Mouse (Mus musculus): ENCODE data around the gene Slc25a17. TPM values are rescaled to one million over a fixed set of nuclear protein-coding genes. Genes with fewer than 3 reads are reported as not detected.

Slc25a17 gene
- total RNA-seq, 2 experiments from 2014 or later, result 56.7 to 67.6 TPM

- no peak for ATAC-seq (ENCODE audit: poor library complexity, severe bottlenecking)
Measured at GRCm38 (mm10) chr15:81302151-81302808, 58.3 kb downstream of the Slc25a17 start.

GRCm38 (mm10) chr15:81301193-81302070 lies 59.2 kb downstream of the Slc25a17 start:
- peak; percentile 90 for ATAC-seq (ENCODE audit: poor library complexity, severe bottlenecking)

GRCm38 (mm10) chr15:81300520-81301069 lies 60.0 kb downstream of the Slc25a17 start:
- no peak for ATAC-seq (ENCODE audit: poor library complexity, severe bottlenecking)

- ATAC-seq (ENCODE audit: poor library complexity, severe bottlenecking), result no peak
Measured at GRCm38 (mm10) chr15:81299549-81299948, 61.1 kb downstream of the Slc25a17 start.

GRCm38 (mm10) chr15:81298213-81298612 lies 62.4 kb downstream of the Slc25a17 start:
- ATAC-seq (ENCODE audit: poor library complexity, severe bottlenecking), result no peak

- no peak for ATAC-seq (ENCODE audit: poor library complexity, severe bottlenecking)
Measured at GRCm38 (mm10) chr15:81297543-81297942, 63.1 kb downstream of the Slc25a17 start.

GRCm38 (mm10) chr15:81294897-81295296 lies 65.7 kb downstream of the Slc25a17 start:
- ATAC-seq (ENCODE audit: poor library complexity, severe bottlenecking), result no peak

- no peak for ATAC-seq (ENCODE audit: poor library complexity, severe bottlenecking)
Measured at GRCm38 (mm10) chr15:81294386-81294785, 66.2 kb downstream of the Slc25a17 start.

GRCm38 (mm10) chr15:81290747-81291146 lies 69.9 kb downstream of the Slc25a17 start:
- ATAC-seq (ENCODE audit: poor library complexity, severe bottlenecking), result no peak

GRCm38 (mm10) chr15:81290230-81290629 lies 70.4 kb downstream of the Slc25a17 start:
- ATAC-seq (ENCODE audit: poor library complexity, severe bottlenecking), result no peak

- no peak for ATAC-seq (ENCODE audit: poor library complexity, severe bottlenecking)
Measured at GRCm38 (mm10) chr15:81284121-81284734, 76.4 kb downstream of the Slc25a17 start.

- ATAC-seq (ENCODE audit: poor library complexity, severe bottlenecking), result no peak
Measured at GRCm38 (mm10) chr15:81278699-81279098, 81.9 kb downstream of the Slc25a17 start.

- no peak for ATAC-seq (ENCODE audit: poor library complexity, severe bottlenecking)
Measured at GRCm38 (mm10) chr15:81277928-81278327, 82.7 kb downstream of the Slc25a17 start.

GRCm38 (mm10) chr15:81273361-81273760 lies 87.3 kb downstream of the Slc25a17 start:
- ATAC-seq (ENCODE audit: poor library complexity, severe bottlenecking), result no peak

GRCm38 (mm10) chr15:81272305-81273053 lies 88.1 kb downstream of the Slc25a17 start:
- no peak for ATAC-seq (ENCODE audit: poor library complexity, severe bottlenecking)

Other genes starting within 250 kb of the Slc25a17 start
- 76.4 and 81.3 TPM in 2 replicates for gene Mrtfa, start 170.1 kb downstream of the Slc25a17 start, total RNA-seq (2015)
- 39.4 and 46.2 TPM in 2 replicates for gene Mrtfa, start 170.1 kb downstream of the Slc25a17 start, total RNA-seq (2017)
- gene Mchr1, start 125.3 kb downstream of the Slc25a17 start, total RNA-seq (2015), result not detected in 2 replicates
- gene Mchr1, start 125.3 kb downstream of the Slc25a17 start, total RNA-seq (2017), result not detected in 2 replicates
- gene St13, start 39.3 kb upstream of the Slc25a17 start, total RNA-seq (2015), result 47.5 and 60.1 TPM in 2 replicates
- gene St13, start 39.3 kb upstream of the Slc25a17 start, total RNA-seq (2017), result 162 and 222 TPM in 2 replicates
- gene Xpnpep3, start 39.3 kb upstream of the Slc25a17 start, total RNA-seq (2015), result 3.3 and 6.8 TPM in 2 replicates
- 9.1 and 15.7 TPM in 2 replicates for gene Xpnpep3, start 39.3 kb upstream of the Slc25a17 start, total RNA-seq (2017)
- gene Dnajb7, start 47.5 kb upstream of the Slc25a17 start, total RNA-seq (2015), result not detected in 2 replicates
- 0.18 TPM in 1 of 2 replicates, not detected in the other for gene Dnajb7, start 47.5 kb upstream of the Slc25a17 start, total RNA-seq (2017)
- gene Rbx1, start 105.5 kb upstream of the Slc25a17 start, total RNA-seq (2015), result 176 and 189 TPM in 2 replicates
- 150 and 189 TPM in 2 replicates for gene Rbx1, start 105.5 kb upstream of the Slc25a17 start, total RNA-seq (2017)
- 218 and 236 TPM in 2 replicates for gene Ep300, start 224.5 kb upstream of the Slc25a17 start, total RNA-seq (2015)
- 46.5 and 76.5 TPM in 2 replicates for gene Ep300, start 224.5 kb upstream of the Slc25a17 start, total RNA-seq (2017)